Mouse (Mus musculus) thymus, postnatal 14 days (tissue): ENCODE measurements at regions not wholly inside any gene's neighbourhood (a gene's known extent, or its start where the extent isn't known, plus 50 kb on each side); places are given as distances from the start of the nearest gene placed in this dataset.
A peak's percentile ranks its signal among the peaks of the same experiment; 100 is the strongest.

Experiments
- DNase-seq: peaks from one replicate; pipeline ENCODE4 v3.0.0; 2021

GRCm38 (mm10) chrX:21293666-21294065 lies 118.2 kb upstream of the Gm21876 start:
- DNase-seq = peak; percentile 29

DNA sequence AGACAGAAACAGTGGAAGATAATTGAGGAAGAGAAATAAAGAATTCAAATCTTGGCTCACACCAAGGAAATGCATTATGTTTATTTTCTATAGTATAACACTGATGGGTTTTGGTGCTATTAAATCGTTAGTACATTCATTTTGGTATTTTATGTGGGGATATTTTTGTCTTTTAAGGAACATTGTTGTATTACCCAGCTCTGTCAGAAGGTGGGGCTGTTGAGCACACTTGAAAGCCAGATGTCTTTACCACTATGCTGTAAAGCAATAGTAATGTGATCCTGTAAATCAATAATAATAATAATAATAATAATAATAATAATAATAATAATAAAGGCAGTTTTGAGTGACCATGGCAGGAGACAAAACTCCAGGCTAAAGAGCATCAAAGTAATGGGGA lies 120.0 kb upstream of the Gm21876 start:
- no peak for DNase-seq

- DNase-seq = no peak
These were observed 121.9 kb upstream of the Gm21876 start for GRCm38 (mm10) chrX:21297349-21297748.

- DNase-seq = no peak
These were observed 149.8 kb upstream of the Agtr2 start for GRCm38 (mm10) chrX:21334499-21335032.

- no peak for DNase-seq
These were observed 139.9 kb upstream of the Agtr2 start for GRCm38 (mm10) chrX:21344397-21344796.

DNA sequence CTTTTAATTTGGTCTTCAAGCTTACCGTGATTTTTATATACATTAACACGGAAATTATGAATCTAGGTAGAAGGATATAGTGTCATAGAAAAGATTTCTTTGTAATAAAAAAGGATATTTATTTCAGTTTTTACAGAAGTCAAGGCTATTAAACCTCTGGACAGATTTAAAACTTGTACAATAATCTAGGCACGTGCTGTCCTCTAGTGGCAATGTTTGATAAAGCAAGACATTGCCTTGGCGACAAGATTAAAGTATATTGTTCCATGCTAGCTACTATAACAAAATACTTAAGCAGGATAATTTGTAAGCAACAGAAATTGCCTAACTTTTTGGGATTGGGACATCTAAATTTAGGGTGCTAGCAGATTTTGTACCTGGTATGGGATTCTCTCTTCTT lies 133.8 kb upstream of the Agtr2 start:
- DNase-seq = no peak

GRCm38 (mm10) chrX:21352350-21352749 lies 132.0 kb upstream of the Agtr2 start:
- no peak for DNase-seq

GRCm38 (mm10) chrX:21360771-21361667 lies 123.3 kb upstream of the Agtr2 start:
- DNase-seq = peak; percentile 23

- no peak for DNase-seq
These were observed 99.1 kb upstream of the Agtr2 start for GRCm38 (mm10) chrX:21385221-21385620.

GRCm38 (mm10) chrX:21389992-21390391 lies 94.4 kb upstream of the Agtr2 start:
- no peak for DNase-seq

- no peak for DNase-seq
These were observed 91.1 kb upstream of the Agtr2 start for GRCm38 (mm10) chrX:21393212-21393611.

DNA sequence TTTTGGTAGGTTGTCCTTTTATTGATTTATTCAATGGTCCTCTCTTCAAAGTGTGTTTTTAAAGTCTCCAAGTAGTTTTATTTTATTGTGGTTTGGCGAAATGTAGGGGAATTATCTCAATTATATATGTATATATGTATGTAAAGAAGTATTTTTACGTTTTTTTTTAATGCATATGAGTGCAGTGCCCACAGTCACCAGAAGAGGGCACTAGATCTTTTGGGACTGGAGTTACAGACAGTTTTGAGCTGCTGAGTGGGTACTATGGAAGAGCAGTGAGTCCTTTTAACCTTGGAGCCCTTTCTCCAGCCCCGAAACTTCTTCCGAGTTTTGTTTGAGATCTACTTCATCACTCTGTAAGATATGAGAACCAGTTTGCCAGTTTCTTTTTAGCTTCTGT lies 59.5 kb upstream of the Agtr2 start:
- no peak for DNase-seq

- no peak for DNase-seq
These were observed 56.3 kb upstream of the Agtr2 start for GRCm38 (mm10) chrX:21428081-21428480.

DNA sequence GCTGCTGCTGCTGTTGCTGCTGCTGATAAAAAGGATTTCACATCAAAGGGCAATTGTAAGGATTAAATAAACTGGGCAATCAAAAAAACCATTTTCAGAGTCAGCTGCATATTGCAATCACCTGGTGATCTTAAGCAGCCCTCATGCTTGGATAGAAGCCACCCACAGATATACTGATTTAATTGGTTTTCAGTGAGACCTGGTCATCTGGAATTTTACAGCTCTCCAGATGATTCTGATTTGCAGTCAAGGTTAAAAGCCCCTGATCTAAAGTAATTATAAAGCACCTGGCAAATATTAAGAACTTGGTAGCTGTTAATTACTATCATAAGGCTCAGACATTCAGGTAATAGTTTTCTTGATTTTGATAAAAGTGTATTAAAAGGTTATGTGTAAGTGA lies 50.8 kb upstream of the Agtr2 start:
- DNase-seq = no peak
